Mouse (Mus musculus) midbrain, embryonic 13.5 days (tissue): Measurements from ENCODE around the gene Sod3. TPM values are rescaled to one million over a fixed set of nuclear protein-coding genes. Genes with fewer than 3 reads are reported as not detected.

Experiments
- ATAC-seq: fragments of 200-750 bp; cut with Nextera tagmentation; 2 replicates; pipeline ENCODE4 v1.8.0; 2017; ENCODE audit warnings: mild to moderate bottlenecking, moderate TSS enrichment, moderate library complexity
- H3K27ac ChIP-seq: fragments of 300-500 bp; sonication (generic); 2 replicates; pipeline ENCODE4 v1.5.1; 2015; ENCODE audit warnings: inconsistent platforms, mild to moderate bottlenecking, moderate library complexity
- H3K27me3 ChIP-seq: fragments of 300-500 bp; sonication (generic); 2 replicates; pipeline ENCODE4 v1.6.1; 2015; ENCODE audit warnings: mild to moderate bottlenecking, inconsistent platforms
- H3K36me3 ChIP-seq: fragments of 300-500 bp; sonication (generic); 2 replicates; pipeline ENCODE4 v1.6.1; 2015; ENCODE audit warnings: mild to moderate bottlenecking, inconsistent platforms
- H3K4me1 ChIP-seq: fragments of 300-500 bp; sonication (generic); replicated peaks from 2 replicates; pipeline ENCODE4 v1.6.1; 2015; ENCODE audit warnings: inconsistent platforms
- H3K4me2 ChIP-seq: fragments of 300-500 bp; sonication (generic); replicated peaks from 2 replicates; pipeline ENCODE4 v1.6.1; 2015; ENCODE audit warnings: moderate library complexity, mild to moderate bottlenecking, inconsistent platforms
- H3K4me3 ChIP-seq: fragments of 300-500 bp; sonication (generic); replicated peaks from 2 replicates; pipeline ENCODE4 v1.5.1; 2015; ENCODE audit warnings: mild to moderate bottlenecking, inconsistent platforms
- H3K9ac ChIP-seq: fragments of 300-500 bp; sonication (generic); replicated peaks from 2 replicates; pipeline ENCODE4 v1.6.1; 2015; ENCODE audit warnings: mild to moderate bottlenecking, inconsistent platforms
- H3K9me3 ChIP-seq: fragments of 300-500 bp; sonication (generic); 2 replicates; pipeline ENCODE4 v1.6.1; 2016; ENCODE audit warnings: mild to moderate bottlenecking, inconsistent platforms
- WGBS: fragments of 180-500 bp; shearing (Covaris S2); methylation state at CpG from one replicate; pipeline ENCODE4 v1.1.7; 2015; 5-methylcytosine and 5-hydroxymethylcytosine counted together
- polyA plus RNA-seq: library from polyadenylated mRNA; unstranded; fragments of >200 nt; fragmentation: Nextera tagmentation; extraction: Ambion mirVana; gene quantifications from 2 replicates; pipeline ENCODE4 v1.2.1, GENCODE M21; 2015

Gene Sod3
- polyA plus RNA-seq, 1 experiment from 2014 or later = 0.50 TPM

- Histone ChIP-seq H3K4me2 (no peak overlapping the region), H3K9ac (no peak overlapping the region), H3K4me3 (no peak overlapping the region), H3K4me1 (peaks cover 9% of the 10 kb centered on the region; the same call in 1 of the 2 replicates), H3K36me3 (no peaks in the 10 kb centered on the region), H3K27me3 (no peaks in the 10 kb centered on the region), H3K9me3 (no peaks in the 10 kb centered on the region), H3K27ac (no peak overlapping the region)
- ATAC-seq = no peak
- whole genome bisulfite sequencing = 68% methylated on average over 9 of the region's 9 CpGs
These were observed 6.3 kb upstream of the Sod3 start for GRCm38 (mm10) chr5:52357175-52357754.

- Histone ChIP-seq H3K9ac (no peak overlapping the region), H3K27me3 (no peaks in the 10 kb centered on the region), H3K4me1 (peaks cover 15% of the 10 kb centered on the region), H3K27ac (no peak overlapping the region), H3K36me3 (no peaks in the 10 kb centered on the region), H3K9me3 (no peaks in the 10 kb centered on the region), H3K4me2 (no peak overlapping the region), H3K4me3 (no peak overlapping the region)
- WGBS = 84% methylated on average over 6 of the region's 6 CpGs
- no peak for ATAC-seq
These were observed 5.5 kb upstream of the Sod3 start for GRCm38 (mm10) chr5:52358120-52358519.

GRCm38 (mm10) chr5:52360286-52361049 lies 3.1 kb upstream of the Sod3 start:
- Histone ChIP-seq H3K4me3 (no peak overlapping the region), H3K4me1 (peaks cover 22% of the 10 kb centered on the region), H3K9me3 (no peaks in the 10 kb centered on the region), H3K4me2 (no peak overlapping the region), H3K36me3 (no peaks in the 10 kb centered on the region), H3K27ac (no peak overlapping the region), H3K27me3 (0 out of 2 replicates have a peak, but pooled peaks cover 4% of the 10 kb centered on the region), H3K9ac (no peak overlapping the region)
- 60% methylated on average over 21 of the region's 21 CpGs for WGBS
- ATAC-seq = peak; percentile 68

- Histone ChIP-seq H3K4me1 (peaks cover 22% of the 10 kb centered on the region), H3K36me3 (no peaks in the 10 kb centered on the region), H3K27me3 (peaks cover 6% of the 10 kb centered on the region; the same call in 1 of the 2 replicates), H3K9me3 (no peaks in the 10 kb centered on the region), H3K4me2 (no peak overlapping the region), H3K27ac (no peak overlapping the region), H3K9ac (no peak overlapping the region), H3K4me3 (no peak overlapping the region)
- WGBS = 46% methylated on average over 6 of the region's 6 CpGs
- ATAC-seq = no peak
These were observed 669 bp upstream of the Sod3 start for GRCm38 (mm10) chr5:52362776-52363467.

GRCm38 (mm10) chr5:52364521-52364920 lies 930 bp downstream of the Sod3 start:
- Histone ChIP-seq H3K4me3 (no peak overlapping the region), H3K36me3 (no peaks in the 10 kb centered on the region), H3K9ac (no peak overlapping the region), H3K4me1 (peaks cover 25% of the 10 kb centered on the region), H3K9me3 (no peaks in the 10 kb centered on the region), H3K4me2 (no peak overlapping the region), H3K27ac (no peak overlapping the region), H3K27me3 (peaks cover 10% of the 10 kb centered on the region; the same call in 1 of the 2 replicates)
- ATAC-seq = no peak
- WGBS = 67% methylated on average over 5 of the region's 5 CpGs

GRCm38 (mm10) chr5:52365930-52366329 lies 2.3 kb downstream of the Sod3 start:
- Histone ChIP-seq H3K9ac (no peak overlapping the region), H3K27ac (no peak overlapping the region), H3K27me3 (peaks cover 10% of the 10 kb centered on the region; the same call in 1 of the 2 replicates), H3K36me3 (no peaks in the 10 kb centered on the region), H3K4me2 (no peak overlapping the region), H3K4me3 (no peak overlapping the region), H3K4me1 (peaks cover 16% of the 10 kb centered on the region), H3K9me3 (no peaks in the 10 kb centered on the region)
- WGBS = 95% methylated on average over 5 of the region's 5 CpGs
- no peak for ATAC-seq

GRCm38 (mm10) chr5:52366661-52367060 lies 3.1 kb downstream of the Sod3 start:
- no peak overlapping the region for H3K9ac ChIP-seq
- H3K9me3 ChIP-seq = no peaks in the 10 kb centered on the region
- H3K36me3 ChIP-seq = no peaks in the 10 kb centered on the region
- no peak overlapping the region for H3K4me2 ChIP-seq
- H3K27me3 ChIP-seq = peaks cover 10% of the 10 kb centered on the region; the same call in 1 of the 2 replicates
- H3K4me3 ChIP-seq = no peak overlapping the region
- no peak overlapping the region for H3K27ac ChIP-seq
- peaks cover 16% of the 10 kb centered on the region for H3K4me1 ChIP-seq
- WGBS = 78% methylated on average over 2 of the region's 2 CpGs
- no peak for ATAC-seq

GRCm38 (mm10) chr5:52367866-52368840 lies 4.6 kb downstream of the Sod3 start:
- Histone ChIP-seq H3K9me3 (no peaks in the 10 kb centered on the region), H3K4me1 (peaks cover 10% of the 10 kb centered on the region), H3K27ac (no peak overlapping the region), H3K9ac (peak overlapping the region; percentile 56), H3K4me3 (peak overlapping the region; percentile 15), H3K36me3 (no peaks in the 10 kb centered on the region), H3K27me3 (peaks cover 10% of the 10 kb centered on the region; the same call in 1 of the 2 replicates), H3K4me2 (peak overlapping the region; percentile 47)
- 50% methylated on average over 63 of the region's 63 CpGs for WGBS
- peak; percentile 70; the same call in 1 of the 2 replicates for ATAC-seq

GRCm38 (mm10) chr5:52370901-52371300 lies 7.3 kb downstream of the Sod3 start:
- 92% methylated on average over 6 of the region's 6 CpGs for WGBS
- Histone ChIP-seq H3K4me1 (0 out of 2 replicates have a peak, but pooled peaks cover 3% of the 10 kb centered on the region), H3K27ac (no peak overlapping the region), H3K9me3 (no peaks in the 10 kb centered on the region), H3K4me2 (no peak overlapping the region), H3K27me3 (peaks cover 6% of the 10 kb centered on the region; the same call in 1 of the 2 replicates), H3K9ac (no peak overlapping the region), H3K36me3 (no peaks in the 10 kb centered on the region), H3K4me3 (no peak overlapping the region)
- ATAC-seq = no peak

- WGBS = 89% methylated on average over 9 of the region's 9 CpGs
- Histone ChIP-seq H3K36me3 (no peaks in the 10 kb centered on the region), H3K4me2 (no peak overlapping the region), H3K9ac (no peak overlapping the region), H3K4me1 (no peaks in the 10 kb centered on the region), H3K9me3 (no peaks in the 10 kb centered on the region), H3K4me3 (no peak overlapping the region), H3K27me3 (no peaks in the 10 kb centered on the region), H3K27ac (no peak overlapping the region)
- ATAC-seq = no peak
These were observed 12.3 kb downstream of the Sod3 start for GRCm38 (mm10) chr5:52375847-52376246.

GRCm38 (mm10) chr5:52382837-52383236 lies 19.2 kb downstream of the Sod3 start:
- no peaks in the 10 kb centered on the region for H3K9me3 ChIP-seq

More at GRCm38 (mm10) chr5:52382837-52383236, 19.2 kb downstream of the Sod3 start:
- Histone ChIP-seq H3K9ac (no peak overlapping the region), H3K36me3 (no peaks in the 10 kb centered on the region), H3K4me1 (no peaks in the 10 kb centered on the region; the same call in 1 of the 2 replicates), H3K27ac (no peak overlapping the region), H3K4me3 (no peak overlapping the region), H3K27me3 (no peaks in the 10 kb centered on the region), H3K4me2 (no peak overlapping the region)
- WGBS = 74% methylated on average over 8 of the region's 8 CpGs
- ATAC-seq = no peak
